Mouse (Mus musculus): Measurements from ENCODE around the gene Atp6v1e1. TPM values are rescaled to one million over a fixed set of nuclear protein-coding genes. Genes with fewer than 3 reads are reported as not detected.

Atp6v1e1 gene
- total RNA-seq, 2 experiments from 2014 or later, result 515 to 524 TPM

- DNase-seq (ENCODE audit: low spot score in 2 of 2), result no peak
- intact Hi-C loops (cut with DNase I), result no loop called here
Observed at GRCm38 (mm10) chr6:120778226-120778625, 44.4 kb downstream of the Atp6v1e1 start.

GRCm38 (mm10) chr6:120777533-120777932 is 45.1 kb downstream of the Atp6v1e1 start:
- intact Hi-C loops (cut with DNase I), result no loop called here
- DNase-seq (ENCODE audit: low spot score in 2 of 2), result no peak

- intact Hi-C loops (cut with DNase I), result no loop called here
- no peak for DNase-seq (ENCODE audit: low spot score in 2 of 2)
Observed at GRCm38 (mm10) chr6:120776286-120776685, 46.3 kb downstream of the Atp6v1e1 start.

- intact Hi-C loops (cut with DNase I), result no loop called here
- DNase-seq (ENCODE audit: low spot score in 2 of 2), result no peak
Observed at GRCm38 (mm10) chr6:120773763-120774162, 48.8 kb downstream of the Atp6v1e1 start.

- peak; percentile 45 to 53 for DNase-seq (ENCODE audit: low spot score in 2 of 2)
- intact Hi-C loops (cut with DNase I), result no loop called here
Observed at GRCm38 (mm10) chr6:120773149-120773628, 49.4 kb downstream of the Atp6v1e1 start, which contains the start of gene Slc25a18. Gene Slc25a18, plus strand, starts transcription at chr6:120773578.

- no peak for DNase-seq (ENCODE audit: low spot score in 2 of 2)
- intact Hi-C loops (cut with DNase I), result no loop called here
Observed at GRCm38 (mm10) chr6:120772025-120772424, 50.6 kb downstream of the Atp6v1e1 start.

- intact Hi-C loops (cut with DNase I), result no loop called here
- DNase-seq (ENCODE audit: low spot score in 2 of 2), result no peak
Observed at GRCm38 (mm10) chr6:120771366-120771765, 51.2 kb downstream of the Atp6v1e1 start.

GRCm38 (mm10) chr6:120769972-120770371 is 52.6 kb downstream of the Atp6v1e1 start:
- DNase-seq (ENCODE audit: low spot score in 2 of 2), result no peak

GRCm38 (mm10) chr6:120761151-120761550 is 61.4 kb downstream of the Atp6v1e1 start:
- no peak for DNase-seq (ENCODE audit: low spot score in 2 of 2)
- intact Hi-C loops (cut with DNase I), result no loop called here

More at GRCm38 (mm10) chr6:120769972-120770371, 52.6 kb downstream of the Atp6v1e1 start:
- intact Hi-C loops (cut with DNase I), result no loop called here

GRCm38 (mm10) chr6:120746416-120746815 is 76.2 kb downstream of the Atp6v1e1 start:
- no peak for DNase-seq (ENCODE audit: low spot score in 2 of 2)
- intact Hi-C loops (cut with DNase I), result no loop called here

Small RNAs within 50 kb of the gene (microRNA-seq; reads per million reads assigned to microRNA genes)
- 0 reads per million in 2 experiments for gene Gm25193

Other genes with a start within 250 kb of the Atp6v1e1 start
- gene Cecr2, start 156.4 kb downstream of the Atp6v1e1 start, total RNA-seq (2021), result 1 to 10 TPM; 2.3 to 3.0 TPM
- gene Slc25a18, start 49.2 kb downstream of the Atp6v1e1 start, total RNA-seq (2021), result 10 to 100 TPM; 46.9 to 50.1 TPM
- gene Bcl2l13, start 13.4 kb upstream of the Atp6v1e1 start, total RNA-seq (2021), result 10 to 100 TPM; 41.8 to 44.5 TPM
- 10 to 100 TPM; 10.7 to 12.7 TPM for gene Bid, start 94.1 kb upstream of the Atp6v1e1 start, total RNA-seq (2021)

All from left cerebral cortex, postnatal 14 days (tissue).